Mouse (Mus musculus) B cell, adult 2 months (primary cell): Measurements from ENCODE around the gene Nccrp1.
"Not testable (repeated sequence)": the region's sequence is repeated elsewhere in the genome, so short reads cannot be mapped to it uniquely, and the experiment has no call there.

ENCODE experiments used
- DNase-seq, 2 experiments: peaks; one replicate each; pipeline ENCODE4 v3.0.0; 2022

Gene Nccrp1

DNA sequence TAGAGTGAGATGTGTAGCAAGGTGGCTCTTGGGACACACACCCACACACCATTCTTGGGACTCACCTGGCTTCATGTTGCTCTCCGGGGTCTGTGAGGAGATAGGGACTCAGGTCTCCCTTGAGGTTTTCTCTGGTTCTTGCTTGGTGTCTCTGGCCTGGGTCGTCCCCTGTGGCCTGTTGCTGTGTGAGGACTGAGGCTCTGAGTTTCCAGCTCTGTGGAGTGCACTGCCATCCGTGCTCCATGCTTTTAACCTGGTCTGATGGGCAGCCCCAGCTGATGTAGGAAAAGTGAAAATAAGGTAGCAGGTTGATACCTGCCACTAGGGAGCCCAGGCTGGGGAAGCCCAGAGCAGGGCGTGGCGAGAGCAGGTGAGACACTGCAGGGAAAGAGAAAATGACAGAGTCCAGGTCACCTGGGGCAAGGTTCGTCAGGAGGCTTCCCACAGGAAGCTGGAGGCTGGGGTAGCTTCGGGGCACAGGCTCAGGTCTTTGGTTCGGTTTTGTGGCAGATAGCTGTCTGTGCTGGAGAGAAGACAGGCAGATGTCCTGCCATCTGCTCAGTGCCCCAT, 36.6 kb downstream of the Nccrp1 start, which contains the start of gene Ifnl2:
Gene Ifnl2 (minus strand): TSS at position 51 of the 570 bp plus-strand sequence.
- DNase-seq, result not testable (repeated sequence)

DNA sequence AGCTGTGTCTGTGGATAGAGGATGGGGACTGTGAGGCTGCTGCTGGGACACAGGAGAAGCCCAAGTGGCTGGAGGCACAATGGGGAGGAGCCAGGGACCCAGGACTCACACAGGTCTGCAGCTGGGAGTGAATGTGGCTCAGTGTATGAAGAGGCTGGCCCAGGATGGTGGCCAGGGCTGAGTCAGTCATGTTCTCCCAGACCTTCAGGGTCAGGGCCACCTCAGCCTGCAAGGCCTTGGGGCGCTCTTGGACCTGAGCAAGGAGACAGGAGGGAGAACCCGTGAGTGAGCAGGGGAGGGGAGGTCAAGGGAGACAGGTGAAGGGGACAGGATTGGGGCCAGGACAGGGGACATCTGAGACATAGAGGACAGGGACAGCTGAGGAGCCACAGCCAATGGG, 37.9 kb downstream of the Nccrp1 start:
- not testable (repeated sequence) for DNase-seq

- DNase-seq, result peak in 1 of 2 experiments; percentile 21
Observed at GRCm38 (mm10) chr7:28505585-28505984, 41.5 kb downstream of the Nccrp1 start.

DNA sequence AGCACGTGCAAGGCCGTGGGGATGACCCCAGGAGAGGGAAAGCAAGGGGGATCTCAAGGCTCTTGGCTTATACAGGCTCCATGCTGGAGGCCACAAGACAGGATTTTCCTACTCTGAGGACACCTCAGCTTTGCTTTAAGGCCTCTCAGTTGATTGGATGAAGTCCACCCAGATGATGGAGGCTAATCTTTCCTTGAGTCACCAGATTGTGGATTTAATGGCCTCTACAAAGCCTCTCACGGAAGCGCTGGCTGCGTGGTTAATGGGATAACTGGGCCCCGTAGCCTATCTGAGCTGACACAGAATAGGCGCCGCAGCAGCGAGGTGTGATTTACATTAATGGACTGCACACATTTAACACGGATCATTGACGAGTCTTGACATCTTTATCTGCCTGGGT, 51.6 kb downstream of the Nccrp1 start:
- no peak for DNase-seq
